Mouse (Mus musculus): ENCODE data around the gene Rorc. TPM values are rescaled to one million over a fixed set of nuclear protein-coding genes. Genes with fewer than 3 reads are reported as not detected.

Gene Rorc
- polyA plus RNA-seq, 1 experiment from 2014 or later, result 0.29 TPM

Other genes with a start within 250 kb of the Rorc start
- gene Gm10696, start 194.6 kb upstream of the Rorc start, polyA plus RNA-seq (2016; fragmentation: Nextera tagmentation; extraction: Ambion mirVana), result not detected in 2 replicates
- gene Gm5286, start 176.1 kb upstream of the Rorc start, polyA plus RNA-seq (2016; fragmentation: Nextera tagmentation; extraction: Ambion mirVana), result not detected in 2 replicates
- not detected in 2 replicates for gene Gm4778, start 108.8 kb upstream of the Rorc start, polyA plus RNA-seq (2016; fragmentation: Nextera tagmentation; extraction: Ambion mirVana)
- gene Them4, start 62.7 kb upstream of the Rorc start, polyA plus RNA-seq (2016; fragmentation: Nextera tagmentation; extraction: Ambion mirVana), result 8.3 TPM in 2 replicates
- gene Them5, start 30.7 kb upstream of the Rorc start, polyA plus RNA-seq (2016; fragmentation: Nextera tagmentation; extraction: Ambion mirVana), result 0.11 TPM in 1 of 2 replicates, not detected in the other
- gene C2cd4d, start 10.4 kb upstream of the Rorc start, polyA plus RNA-seq (2016; fragmentation: Nextera tagmentation; extraction: Ambion mirVana), result 0.30 and 0.31 TPM in 2 replicates
- 0.07 and 0.28 TPM in 2 replicates for gene Lingo4, start 25.7 kb downstream of the Rorc start, polyA plus RNA-seq (2016; fragmentation: Nextera tagmentation; extraction: Ambion mirVana)
- 14.2 and 16.5 TPM in 2 replicates for gene Tdrkh, start 40.5 kb downstream of the Rorc start, polyA plus RNA-seq (2016; fragmentation: Nextera tagmentation; extraction: Ambion mirVana)
- 68.5 and 71.4 TPM in 2 replicates for gene Mrpl9, start 70.5 kb downstream of the Rorc start, polyA plus RNA-seq (2016; fragmentation: Nextera tagmentation; extraction: Ambion mirVana)
- 0.56 and 0.60 TPM in 2 replicates for gene Oaz3, start 71.1 kb downstream of the Rorc start, polyA plus RNA-seq (2016; fragmentation: Nextera tagmentation; extraction: Ambion mirVana)
- 25.4 and 28.7 TPM in 2 replicates for gene Celf3, start 105.5 kb downstream of the Rorc start, polyA plus RNA-seq (2016; fragmentation: Nextera tagmentation; extraction: Ambion mirVana)
- gene Riiad1, start 107.5 kb downstream of the Rorc start, polyA plus RNA-seq (2016; fragmentation: Nextera tagmentation; extraction: Ambion mirVana), result 1.8 and 3.2 TPM in 2 replicates
- gene Snx27, start 209.9 kb downstream of the Rorc start, polyA plus RNA-seq (2016; fragmentation: Nextera tagmentation; extraction: Ambion mirVana), result 39.3 and 40.7 TPM in 2 replicates

All from embryonic facial prominence, embryonic 10.5 days (tissue).